Mouse (Mus musculus) lung, embryonic 16.5 days (tissue): ENCODE measurements around the gene Zmynd10. TPM values are rescaled to one million over a fixed set of nuclear protein-coding genes. Genes with fewer than 3 reads are reported as not detected.

Source experiments
- ATAC-seq: fragments of 200-750 bp; cut with Nextera tagmentation; 2 replicates; pipeline ENCODE4 v1.8.0; 2017; ENCODE audit warnings: low read depth, mild to moderate bottlenecking, moderate library complexity
- H3K27ac ChIP-seq: fragments of 300-500 bp; sonication (generic); 2 replicates; pipeline ENCODE4 v1.5.1; 2014; ENCODE audit warnings: mild to moderate bottlenecking, control low read depth, low read length
- H3K27me3 ChIP-seq: fragments of 300-500 bp; sonication (generic); 2 replicates; pipeline ENCODE4 v1.6.1; 2014; ENCODE audit warnings: low read depth, low read length, mixed read lengths; ENCODE audit not compliant: control insufficient read depth, insufficient read depth
- H3K36me3 ChIP-seq: fragments of 300-500 bp; sonication (generic); 2 replicates; pipeline ENCODE4 v1.6.1; 2014; ENCODE audit warnings: low read length; ENCODE audit not compliant: control insufficient read depth, insufficient read depth
- H3K4me1 ChIP-seq: fragments of 300-500 bp; sonication (generic); replicated peaks from 2 replicates; pipeline ENCODE4 v1.6.1; 2014; ENCODE audit warnings: low read length, mixed read lengths; ENCODE audit not compliant: control insufficient read depth, insufficient read depth
- H3K4me2 ChIP-seq: fragments of 300-500 bp; sonication (generic); 2 replicates; pipeline ENCODE4 v1.6.1; 2014; ENCODE audit warnings: low read depth, low read length, control low read depth
- H3K4me3 ChIP-seq: fragments of 300-500 bp; sonication (generic); 2 replicates; pipeline ENCODE4 v1.5.1; 2014; ENCODE audit warnings: mild to moderate bottlenecking, low read length, control low read depth
- H3K9ac ChIP-seq: fragments of 300-500 bp; sonication (generic); 2 replicates; pipeline ENCODE4 v1.6.1; 2014; ENCODE audit warnings: low read length, control low read depth
- H3K9me3 ChIP-seq: fragments of 300-500 bp; sonication (generic); 2 replicates; pipeline ENCODE4 v1.6.1; 2016; ENCODE audit warnings: low read length; ENCODE audit not compliant: control insufficient read depth
- WGBS: fragments of 180-500 bp; shearing (Covaris S2); extraction: QIAGEN DNeasy Blood & Tissue Kit; methylation state at CpG from one replicate; pipeline ENCODE4 v1.1.7; 2014; 5-methylcytosine and 5-hydroxymethylcytosine counted together
- polyA plus RNA-seq: library from polyadenylated mRNA; unstranded; fragments of >200 nt; fragmentation: Nextera tagmentation; extraction: Ambion mirVana; gene quantifications from 2 replicates; pipeline ENCODE4 v1.2.1, GENCODE M21; 2015

Gene Zmynd10
- polyA plus RNA-seq, 1 experiment from 2014 or later, result 16.7 TPM

DNA sequence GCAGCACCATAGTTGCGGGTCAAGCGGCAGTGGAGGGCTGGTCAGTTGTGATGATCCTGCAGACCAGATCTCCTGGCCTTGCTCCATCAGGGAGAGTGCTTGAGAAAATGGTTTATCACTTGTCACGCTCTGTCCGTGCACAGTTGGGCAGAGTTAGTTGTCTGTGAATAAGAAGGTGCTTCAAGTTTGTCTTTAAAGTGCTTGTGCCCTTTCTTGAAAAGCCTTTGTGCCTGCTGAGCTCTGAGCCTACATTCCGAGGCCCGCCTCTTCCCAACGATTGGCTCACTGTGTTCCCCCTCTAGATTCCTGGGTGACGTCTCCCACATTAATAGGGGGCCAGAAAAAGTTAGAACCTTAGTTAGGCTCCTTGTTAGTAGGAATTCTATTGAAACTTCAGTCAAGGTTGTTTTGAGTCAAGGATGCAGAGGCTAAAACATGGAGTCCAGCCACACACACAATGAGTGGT lies 4.8 kb downstream of the Zmynd10 start:
- Histone ChIP-seq H3K27me3 (no peaks in the 10 kb centered on the region), H3K36me3 (no peaks in the 10 kb centered on the region), H3K4me1 (peaks cover 52% of the 10 kb centered on the region), H3K27ac (peak overlapping the region; percentile 77), H3K4me3 (peak overlapping the region; percentile 54), H3K9me3 (no peaks in the 10 kb centered on the region), H3K9ac (peak overlapping the region; percentile 73), H3K4me2 (peak overlapping the region; percentile 91)
- ATAC-seq, result no peak
- 7% methylated on average over 8 of the region's 8 CpGs for WGBS

DNA sequence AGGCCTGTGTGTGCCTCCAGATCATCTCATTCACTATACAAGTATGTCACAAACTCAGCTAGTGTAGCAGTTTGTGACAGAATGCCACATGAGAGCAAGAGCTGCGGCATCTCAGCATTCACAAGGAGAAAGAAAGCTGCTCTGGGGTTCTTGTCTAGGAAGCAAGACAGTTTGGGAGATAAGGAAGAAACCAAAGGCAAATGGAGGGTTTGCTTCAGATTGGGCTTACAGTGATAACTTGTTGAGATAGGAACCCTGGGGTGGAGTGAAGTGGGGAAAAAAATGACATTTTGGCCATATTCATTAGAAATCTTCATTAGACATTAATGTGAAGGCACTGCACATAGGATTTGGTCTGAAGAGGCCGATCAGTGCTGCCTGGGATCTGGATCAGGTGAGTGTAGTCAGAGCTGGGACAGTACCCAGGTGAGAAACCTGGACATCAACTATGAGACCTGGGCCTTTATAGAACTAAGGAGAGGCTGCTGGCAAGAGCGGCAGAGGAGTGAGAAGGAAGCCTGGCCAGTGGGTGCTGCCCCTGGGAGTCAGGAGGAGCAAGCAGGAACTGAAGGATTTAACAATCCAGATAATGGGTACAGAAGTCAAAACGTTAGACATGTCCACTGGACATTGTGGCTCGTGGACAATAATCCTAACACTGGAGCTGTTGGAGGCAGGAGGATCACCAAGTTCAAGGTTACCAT lies 5.7 kb downstream of the Zmynd10 start:
- peak overlapping the region; percentile 92 for H3K27ac ChIP-seq
- H3K4me3 ChIP-seq, result peak overlapping the region; percentile 83
- peak overlapping the region; percentile 14; the same call in 1 of the 2 replicates for H3K9ac ChIP-seq
- peak overlapping the region; percentile 91 for H3K4me2 ChIP-seq
- H3K9me3 ChIP-seq, result no peaks in the 10 kb centered on the region
- H3K36me3 ChIP-seq, result peaks cover 5% of the 10 kb centered on the region
- ATAC-seq, result no peak
- H3K27me3 ChIP-seq, result no peaks in the 10 kb centered on the region
- WGBS, result 73% methylated on average over 5 of the region's 5 CpGs
- H3K4me1 ChIP-seq, result peaks cover 46% of the 10 kb centered on the region

DNA sequence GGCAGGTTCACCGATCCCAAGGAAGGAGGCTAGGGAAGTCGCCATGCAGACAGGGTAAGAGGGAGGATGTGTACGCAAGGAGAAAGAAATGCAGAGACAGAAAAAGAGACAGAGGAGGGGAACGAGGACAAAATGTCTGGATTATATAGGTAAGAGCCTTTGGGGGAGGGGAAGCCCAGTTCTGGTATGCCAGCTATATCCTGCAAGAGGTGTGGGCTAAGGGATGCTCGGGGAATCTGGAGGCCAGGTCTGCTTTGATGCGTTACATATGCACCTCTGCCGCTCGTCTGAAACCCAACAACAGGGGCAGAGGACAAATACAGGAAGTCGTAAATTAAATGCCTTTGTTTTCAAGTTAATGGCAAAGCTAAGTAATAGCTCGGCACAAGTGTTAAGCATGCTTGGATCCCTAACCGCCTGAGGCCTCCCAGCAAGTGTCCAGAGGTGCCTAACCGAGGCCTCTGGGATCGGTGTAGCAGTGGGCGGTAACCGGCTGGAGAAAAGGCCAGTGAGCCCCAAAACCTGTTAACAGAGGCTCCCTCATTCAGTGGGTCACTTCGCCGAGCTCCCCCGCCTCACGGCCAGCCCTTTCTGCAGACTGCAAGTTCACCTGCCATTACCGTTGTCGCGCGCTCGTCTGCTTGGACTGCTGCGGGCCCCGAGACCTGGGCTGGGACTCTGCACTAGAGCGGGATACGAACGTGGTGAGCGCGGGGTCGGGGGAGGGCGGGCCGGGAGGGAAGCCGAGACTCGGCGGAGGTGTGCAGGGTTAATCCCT lies 6.6 kb downstream of the Zmynd10 start:
- H3K9ac ChIP-seq, result peak overlapping the region; percentile 78
- H3K9me3 ChIP-seq, result no peaks in the 10 kb centered on the region
- peak overlapping the region; percentile 91 for H3K4me2 ChIP-seq
- H3K4me3 ChIP-seq, result peak overlapping the region; percentile 83
- peaks cover 12% of the 10 kb centered on the region for H3K36me3 ChIP-seq
- 5% methylated on average over 37 of the region's 37 CpGs for WGBS
- H3K27me3 ChIP-seq, result no peaks in the 10 kb centered on the region
- ATAC-seq, result peak; percentile 32
- H3K4me1 ChIP-seq, result peaks cover 46% of the 10 kb centered on the region
- peak overlapping the region; percentile 92 for H3K27ac ChIP-seq

DNA sequence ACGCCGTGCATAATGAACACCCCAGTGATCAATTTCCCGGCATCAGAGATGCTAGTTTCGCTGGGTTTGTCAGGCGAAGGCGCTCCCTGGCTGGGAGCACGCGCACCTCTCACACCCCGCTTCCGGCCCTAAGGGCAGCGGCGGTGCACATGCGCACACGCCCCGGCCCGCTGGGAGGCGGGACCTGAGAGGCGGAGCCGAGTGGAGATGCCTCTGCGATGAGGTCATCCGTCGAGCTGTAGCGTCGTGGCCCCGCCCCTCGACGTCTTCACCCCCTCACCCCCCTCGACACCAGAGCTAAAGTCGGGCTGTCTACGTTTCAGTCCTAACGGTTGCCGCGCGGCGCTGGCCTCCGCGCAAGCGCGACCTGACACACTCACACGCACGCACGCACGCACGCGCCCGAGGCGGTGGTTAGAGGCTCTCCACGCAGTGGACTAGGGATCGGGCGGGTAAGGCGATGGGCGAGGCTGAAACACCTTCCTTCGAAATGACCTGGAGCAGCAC lies 7.3 kb downstream of the Zmynd10 start:
- under 1% methylated on average over 53 of the region's 53 CpGs for WGBS
- peaks cover 46% of the 10 kb centered on the region for H3K4me1 ChIP-seq
- no peaks in the 10 kb centered on the region for H3K9me3 ChIP-seq
- ATAC-seq, result peak; percentile 90
- H3K36me3 ChIP-seq, result peaks cover 19% of the 10 kb centered on the region
- peak overlapping the region; percentile 83 for H3K4me3 ChIP-seq
- H3K9ac ChIP-seq, result peak overlapping the region; percentile 91
- no peaks in the 10 kb centered on the region for H3K27me3 ChIP-seq
- peak overlapping the region; percentile 99 for H3K27ac ChIP-seq
- H3K4me2 ChIP-seq, result peak overlapping the region; percentile 91

DNA sequence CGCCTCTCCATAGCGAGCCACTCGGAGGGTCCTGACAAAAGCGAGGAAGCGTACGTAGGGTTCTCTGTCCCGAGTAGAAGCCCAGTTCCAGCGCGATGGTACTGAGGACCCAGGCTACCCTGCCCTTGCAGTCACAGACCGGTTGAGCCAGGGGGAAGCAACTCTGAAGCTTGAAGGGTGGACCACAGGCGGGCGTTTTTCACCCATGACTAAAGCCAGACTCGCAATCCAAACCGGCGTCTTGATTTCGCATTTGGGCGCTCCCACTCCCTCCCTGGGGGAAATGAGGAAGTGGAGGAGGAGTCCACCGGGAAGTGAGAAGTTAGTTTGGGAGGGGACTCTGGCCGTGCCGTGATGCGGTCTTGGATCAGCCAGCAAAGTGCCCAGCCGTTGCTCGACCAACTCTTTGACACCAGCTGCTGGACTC lies 7.9 kb downstream of the Zmynd10 start:
- no peaks in the 10 kb centered on the region for H3K9me3 ChIP-seq
- ATAC-seq, result peak; percentile 15
- H3K27ac ChIP-seq, result peak overlapping the region; percentile 99
- H3K36me3 ChIP-seq, result peaks cover 20% of the 10 kb centered on the region
- peak overlapping the region; percentile 83 for H3K4me3 ChIP-seq
- peaks cover 46% of the 10 kb centered on the region for H3K4me1 ChIP-seq
- under 1% methylated on average over 23 of the region's 23 CpGs for WGBS
- peak overlapping the region; percentile 91 for H3K9ac ChIP-seq
- H3K4me2 ChIP-seq, result peak overlapping the region; percentile 91
- H3K27me3 ChIP-seq, result no peaks in the 10 kb centered on the region

DNA sequence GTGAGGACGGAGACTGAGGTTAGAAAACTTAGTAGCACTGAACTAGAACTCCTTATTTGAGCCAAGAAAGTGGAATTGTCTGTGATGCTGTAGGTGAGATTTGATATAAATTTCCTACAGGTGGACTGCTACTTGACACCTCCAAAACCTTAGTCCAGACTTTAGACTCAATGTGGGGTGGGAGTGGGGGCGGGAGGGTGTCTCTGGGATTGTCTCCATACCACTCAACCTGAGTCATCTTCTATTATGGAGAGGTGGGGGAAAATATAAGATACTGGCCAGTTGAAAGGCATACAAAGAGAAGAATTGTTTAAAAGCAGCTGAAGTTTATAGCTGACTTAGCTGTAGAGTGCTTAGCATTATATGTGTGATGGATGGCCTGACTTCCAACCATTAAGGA lies 8.6 kb downstream of the Zmynd10 start:
- Histone ChIP-seq H3K36me3 (peaks cover 22% of the 10 kb centered on the region), H3K27me3 (no peaks in the 10 kb centered on the region), H3K27ac (peak overlapping the region; percentile 99), H3K4me1 (peaks cover 43% of the 10 kb centered on the region), H3K4me2 (peak overlapping the region; percentile 91), H3K9ac (peak overlapping the region; percentile 91), H3K9me3 (no peaks in the 10 kb centered on the region), H3K4me3 (peak overlapping the region; percentile 83)
- WGBS, result 30% methylated on average over 2 of the region's 2 CpGs
- no peak for ATAC-seq

DNA sequence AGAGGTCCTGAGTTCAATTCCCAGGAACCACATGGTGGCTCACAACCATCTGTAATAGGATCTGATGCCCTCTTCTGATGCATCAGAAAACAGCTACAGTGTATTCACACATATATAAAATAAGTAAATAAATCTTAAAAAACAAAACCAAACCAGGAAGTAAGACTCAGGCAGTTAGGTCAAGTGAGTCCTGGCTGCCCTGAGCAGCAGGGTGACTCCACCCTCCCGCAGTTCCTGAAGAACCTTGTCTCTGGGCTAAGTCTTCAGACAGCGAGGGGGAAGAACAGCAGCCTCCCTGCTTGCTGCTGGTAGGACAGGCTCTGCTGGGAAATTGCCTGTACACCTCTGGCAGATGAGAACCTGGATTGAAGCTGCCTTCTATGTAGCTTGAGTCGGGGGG lies 9.2 kb downstream of the Zmynd10 start:
- H3K27me3 ChIP-seq, result no peaks in the 10 kb centered on the region
- peaks cover 28% of the 10 kb centered on the region for H3K36me3 ChIP-seq
- 53% methylated on average over 3 of the region's 3 CpGs for WGBS
- ATAC-seq, result no peak
- no peak overlapping the region for H3K27ac ChIP-seq
- H3K4me1 ChIP-seq, result peaks cover 38% of the 10 kb centered on the region
- H3K4me2 ChIP-seq, result peak overlapping the region; percentile 91
- H3K9me3 ChIP-seq, result no peaks in the 10 kb centered on the region
- peak overlapping the region; percentile 91 for H3K9ac ChIP-seq
- peak overlapping the region; percentile 83 for H3K4me3 ChIP-seq

DNA sequence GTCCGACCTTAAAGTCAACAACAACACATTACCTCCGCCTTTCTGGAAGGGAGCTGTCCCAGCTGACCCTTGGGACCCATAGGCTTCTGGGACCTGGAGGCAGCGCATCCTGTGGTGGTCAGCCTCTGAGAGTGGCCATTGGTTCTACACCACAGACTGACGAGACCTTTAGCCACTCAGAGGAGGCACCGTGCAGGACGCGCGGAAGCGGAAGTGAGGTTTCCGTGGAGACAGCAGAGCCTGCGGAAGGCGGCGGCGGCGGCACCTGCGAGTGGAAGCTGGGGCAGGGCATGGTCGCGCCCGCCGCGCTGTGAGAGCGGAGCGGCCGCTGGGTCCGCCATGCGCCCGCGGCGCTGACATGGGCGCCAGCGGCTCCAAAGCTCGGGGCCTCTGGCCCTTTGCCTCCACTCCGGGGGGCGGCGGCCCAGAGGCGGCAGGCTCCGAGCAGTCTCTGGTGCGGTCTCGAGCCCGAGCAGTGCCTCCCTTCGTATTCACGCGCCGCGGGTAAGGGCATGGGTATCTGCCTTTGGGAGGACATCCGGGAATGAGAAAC lies 16.0 kb downstream of the Zmynd10 start, which contains the start of gene Tusc2:
TSS of gene Tusc2 (plus strand) at position 227 of the 553 bp plus-strand sequence.
- WGBS, result 0% methylated on average over 42 of the region's 46 CpGs
- Histone ChIP-seq H3K9ac (peak within 1 kb of the TSS; percentile 80), H3K9me3 (no peaks in the 10 kb centered on the region), H3K4me1 (peaks cover 25% of the 10 kb centered on the region), H3K27ac (peak within 1 kb of the TSS; percentile 56; the same call in 1 of the 2 replicates), H3K36me3 (peaks cover 34% of the 10 kb centered on the region), H3K4me2 (peak within 1 kb of the TSS; percentile 72), H3K27me3 (no peaks in the 10 kb centered on the region), H3K4me3 (peak within 1 kb of the TSS; percentile 84)
- ATAC-seq, result peak; percentile 93
